Mouse (Mus musculus) embryo, embryonic 10.5 days (tissue): ENCODE results near the gene Fcgr1.
A peak's percentile ranks its signal among the peaks of the same experiment; 100 is the strongest.
"Not testable (repeated sequence)": the region's sequence is repeated elsewhere in the genome, so short reads cannot be mapped to it uniquely, and the experiment has no call there.

Experiments
- DNase-seq: peaks from one replicate; pipeline ENCODE4 v3.0.0-alpha.2; 2015; ENCODE audit warnings: low spot score

Gene Fcgr1

GRCm38 (mm10) chr3:96293787-96294186 is at the start of gene Fcgr1:
Gene Fcgr1 (minus strand): TSS chr3:96293969.
- no peak for DNase-seq

- not testable (repeated sequence) for DNase-seq
These were observed 48.9 kb upstream of the Fcgr1 start for GRCm38 (mm10) chr3:96342652-96343051.

GRCm38 (mm10) chr3:96342100-96342499 is 48.3 kb upstream of the Fcgr1 start:
- not testable (repeated sequence) for DNase-seq

- peak; percentile 88 for DNase-seq
These were observed 47.0 kb upstream of the Fcgr1 start for GRCm38 (mm10) chr3:96340611-96341312.

- DNase-seq, result peak; percentile 22
These were observed 45.2 kb upstream of the Fcgr1 start for GRCm38 (mm10) chr3:96338849-96339480.

- DNase-seq, result no peak
These were observed 44.3 kb upstream of the Fcgr1 start for GRCm38 (mm10) chr3:96338043-96338442.

- DNase-seq, result no peak
These were observed 43.5 kb upstream of the Fcgr1 start for GRCm38 (mm10) chr3:96337269-96337668.

- no peak for DNase-seq
These were observed 42.9 kb upstream of the Fcgr1 start for GRCm38 (mm10) chr3:96336636-96337035.

GRCm38 (mm10) chr3:96335591-96335990 is 41.8 kb upstream of the Fcgr1 start:
- no peak for DNase-seq

GRCm38 (mm10) chr3:96335163-96335550 is 41.4 kb upstream of the Fcgr1 start:
- DNase-seq, result no peak

- DNase-seq, result peak; percentile 75
These were observed 40.7 kb upstream of the Fcgr1 start for GRCm38 (mm10) chr3:96334175-96335162.

GRCm38 (mm10) chr3:96333396-96334174 is 39.8 kb upstream of the Fcgr1 start:
- peak; percentile 50 for DNase-seq

GRCm38 (mm10) chr3:96332631-96333395 is 39.0 kb upstream of the Fcgr1 start:
- peak; percentile 86 for DNase-seq

GRCm38 (mm10) chr3:96332000-96332399 is 38.2 kb upstream of the Fcgr1 start:
- no peak for DNase-seq

- no peak for DNase-seq
These were observed 37.7 kb upstream of the Fcgr1 start for GRCm38 (mm10) chr3:96331438-96331837.

GRCm38 (mm10) chr3:96330603-96331002 is 36.8 kb upstream of the Fcgr1 start:
- DNase-seq, result no peak

GRCm38 (mm10) chr3:96330181-96330580 is 36.4 kb upstream of the Fcgr1 start:
- no peak for DNase-seq

- no peak for DNase-seq
These were observed 35.1 kb upstream of the Fcgr1 start for GRCm38 (mm10) chr3:96328730-96329387.

- DNase-seq, result peak; percentile 85
These were observed 34.4 kb upstream of the Fcgr1 start for GRCm38 (mm10) chr3:96328060-96328729.

- peak; percentile 29 for DNase-seq
These were observed 33.9 kb upstream of the Fcgr1 start for GRCm38 (mm10) chr3:96327647-96328046.
